Mouse (Mus musculus) splenic B cell, adult 2 months (primary cell): ENCODE measurements at regions not wholly inside any gene's neighbourhood (a gene's known extent, or its start where the extent isn't known, plus 50 kb on each side); places are given as distances from the start of the nearest gene placed in this dataset.

Experiments used
- DNase-seq: peaks from one replicate; pipeline ENCODE4 v3.0.0-alpha.2; 2011; ENCODE audit warnings: low read depth, low spot score
- H3K27me3 ChIP-seq: 2 replicates; pipeline ENCODE4 v1.6.1; 2012; ENCODE audit warnings: mild to moderate bottlenecking, low read length, moderate library complexity, mixed read lengths; ENCODE audit not compliant: control insufficient read depth, poor library complexity, insufficient read depth, severe bottlenecking
- H3K36me3 ChIP-seq: 2 replicates; pipeline ENCODE4 v1.6.1; 2012; ENCODE audit warnings: mild to moderate bottlenecking, low read length, moderate library complexity, mixed read lengths; ENCODE audit not compliant: control insufficient read depth, poor library complexity, insufficient read depth, severe bottlenecking

- DNase-seq, result no peak
- H3K36me3 ChIP-seq, result no peaks in the 10 kb centered on the region
- H3K27me3 ChIP-seq, result no peaks in the 10 kb centered on the region
Observed at GRCm38 (mm10) chr10:45982731-45983274, 405.2 kb downstream of the Hace1 start.

- Histone ChIP-seq H3K27me3 (no peaks in the 10 kb centered on the region), H3K36me3 (no peaks in the 10 kb centered on the region)
- DNase-seq, result no peak
Observed at GRCm38 (mm10) chr10:45983671-45984335, 406.2 kb downstream of the Hace1 start.

DNA sequence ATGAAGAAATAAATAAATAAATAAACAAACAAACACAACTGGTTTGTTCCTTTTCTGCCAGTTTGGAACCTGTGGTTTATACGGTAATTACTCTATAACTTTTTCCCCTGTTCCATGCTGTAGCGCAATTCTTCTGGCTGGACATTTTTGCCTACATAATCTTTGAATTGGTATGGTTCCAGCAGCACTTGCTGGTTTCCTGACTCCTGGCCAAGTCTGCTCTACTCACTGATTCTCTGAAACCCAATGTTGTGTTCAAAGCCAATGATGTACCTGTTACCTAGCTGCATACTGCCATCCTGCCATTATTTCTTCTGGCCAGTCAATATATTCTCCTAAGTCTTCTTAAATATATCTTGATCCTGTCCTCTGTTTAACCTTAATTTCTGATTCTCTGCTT lies 408.7 kb downstream of the Hace1 start:
- no peak for DNase-seq
- H3K36me3 ChIP-seq, result no peaks in the 10 kb centered on the region
- H3K27me3 ChIP-seq, result no peaks in the 10 kb centered on the region

- Histone ChIP-seq H3K36me3 (no peaks in the 10 kb centered on the region), H3K27me3 (no peaks in the 10 kb centered on the region)
- DNase-seq, result no peak
Observed at GRCm38 (mm10) chr10:46006319-46006718, 428.7 kb downstream of the Hace1 start.

- Histone ChIP-seq H3K27me3 (no peaks in the 10 kb centered on the region), H3K36me3 (no peaks in the 10 kb centered on the region)
- DNase-seq, result peak; percentile 22
Observed at GRCm38 (mm10) chr10:46011916-46012596, 434.4 kb downstream of the Hace1 start.

- Histone ChIP-seq H3K27me3 (no peaks in the 10 kb centered on the region), H3K36me3 (no peaks in the 10 kb centered on the region)
- no peak for DNase-seq
Observed at GRCm38 (mm10) chr10:46012599-46012998, 435.0 kb downstream of the Hace1 start.

DNA sequence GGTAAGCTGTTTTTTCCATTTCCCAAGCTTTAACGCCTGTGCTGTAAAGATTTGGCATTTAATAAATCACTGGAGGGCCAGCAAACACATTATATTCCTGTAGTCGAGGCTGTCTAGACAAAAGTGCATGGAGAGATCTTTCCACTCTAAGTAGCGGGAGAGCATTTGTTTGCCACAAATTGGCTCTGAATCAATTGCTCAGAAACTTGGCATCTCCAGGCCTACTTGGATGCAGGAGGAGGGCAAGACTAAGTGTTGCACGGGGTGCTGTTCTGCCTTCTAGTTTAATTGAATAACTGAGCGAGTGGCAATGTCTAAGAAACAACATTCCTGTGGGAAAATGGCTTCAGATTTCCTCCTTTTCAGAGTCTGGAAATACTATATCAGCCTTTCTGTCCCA lies 438.7 kb downstream of the Hace1 start:
- H3K36me3 ChIP-seq, result no peaks in the 10 kb centered on the region
- no peak for DNase-seq

GRCm38 (mm10) chr10:46045474-46046093 lies 468.0 kb downstream of the Hace1 start:
- DNase-seq, result no peak
- no peaks in the 10 kb centered on the region for H3K27me3 ChIP-seq
- no peaks in the 10 kb centered on the region for H3K36me3 ChIP-seq

More for the DNA sequence above, 438.7 kb downstream of the Hace1 start:
- no peaks in the 10 kb centered on the region for H3K27me3 ChIP-seq

DNA sequence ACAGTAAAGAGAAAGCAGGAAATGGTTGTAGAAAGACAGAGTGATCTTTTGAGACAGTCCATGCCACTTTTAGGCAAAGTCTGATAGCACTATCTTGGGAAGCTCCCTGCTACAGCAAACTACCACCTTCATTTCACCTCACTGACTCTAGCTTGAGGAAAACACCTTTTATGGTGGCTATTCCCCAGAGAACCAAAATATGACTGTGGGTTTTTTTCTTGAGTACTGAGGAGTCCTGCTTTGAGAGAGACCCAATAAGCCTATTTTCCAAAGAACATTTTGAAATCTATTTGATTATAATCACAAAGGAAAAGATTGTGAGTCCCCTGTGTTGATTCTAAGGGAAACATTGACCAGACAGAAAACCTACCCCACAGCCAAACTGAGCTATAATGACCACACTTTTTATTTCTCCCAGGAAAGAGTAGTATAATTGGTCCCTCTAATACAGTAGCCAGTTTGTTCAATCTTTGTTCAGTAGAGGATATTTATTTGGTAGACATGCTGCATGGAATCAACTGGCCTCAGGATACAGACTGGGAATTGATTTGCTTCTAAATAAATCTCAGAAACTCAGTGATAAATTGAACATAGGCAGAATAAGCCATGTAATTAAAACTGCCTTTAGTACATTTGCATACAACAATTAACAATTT lies 468.6 kb downstream of the Hace1 start:
- H3K27me3 ChIP-seq, result no peaks in the 10 kb centered on the region
- H3K36me3 ChIP-seq, result no peaks in the 10 kb centered on the region
- DNase-seq, result no peak

DNA sequence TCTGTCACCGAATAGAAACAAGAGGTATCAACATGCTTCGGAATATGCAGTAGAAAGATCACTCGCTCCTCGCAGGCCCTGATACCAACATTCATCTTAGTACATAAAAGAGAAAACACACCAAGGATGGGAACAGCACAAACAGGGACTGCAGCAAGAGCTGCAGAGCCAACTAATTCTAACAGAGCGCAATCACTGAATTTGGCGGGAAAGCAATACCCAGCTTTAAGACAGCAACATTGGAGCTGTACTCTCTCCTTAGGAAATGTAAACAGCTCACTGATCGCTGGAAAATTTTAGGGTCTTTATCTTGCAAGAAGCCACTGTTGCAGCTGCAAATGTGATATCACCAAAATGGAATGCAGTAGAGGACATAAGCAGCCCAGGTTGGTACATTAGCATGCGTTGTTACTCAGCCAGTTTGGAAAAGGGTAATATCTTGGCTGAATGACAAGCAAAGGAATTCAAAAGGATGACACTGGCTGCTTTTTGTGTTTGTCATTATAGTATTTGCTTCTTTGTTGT lies 469.3 kb downstream of the Hace1 start:
- no peak for DNase-seq
- no peaks in the 10 kb centered on the region for H3K27me3 ChIP-seq
- no peaks in the 10 kb centered on the region for H3K36me3 ChIP-seq

DNA sequence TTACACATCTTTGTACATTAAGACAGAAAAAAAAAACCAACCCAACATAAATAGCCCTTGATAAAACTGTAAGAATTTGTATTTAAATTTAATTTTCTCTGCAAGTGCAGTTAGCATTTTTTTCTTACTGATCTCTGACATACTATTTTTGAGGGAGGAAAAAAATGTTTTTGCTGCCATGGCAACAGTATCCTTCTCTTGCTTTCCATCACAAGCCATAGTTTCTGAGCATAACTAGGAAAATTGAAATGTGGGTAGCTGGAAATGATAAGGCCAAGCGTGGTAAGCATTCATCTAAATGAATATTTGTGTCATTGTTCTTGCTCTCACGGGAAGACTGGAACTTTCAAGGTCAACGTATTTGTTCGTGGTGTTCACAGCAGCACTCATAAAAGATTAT lies 470.0 kb downstream of the Hace1 start:
- Histone ChIP-seq H3K27me3 (no peaks in the 10 kb centered on the region), H3K36me3 (no peaks in the 10 kb centered on the region)

GRCm38 (mm10) chr10:46057362-46058198 lies 480.0 kb downstream of the Hace1 start:
- no peaks in the 10 kb centered on the region for H3K27me3 ChIP-seq
- peak; percentile 20 for DNase-seq
- H3K36me3 ChIP-seq, result no peaks in the 10 kb centered on the region

More for the DNA sequence above, 470.0 kb downstream of the Hace1 start:
- no peak for DNase-seq

DNA sequence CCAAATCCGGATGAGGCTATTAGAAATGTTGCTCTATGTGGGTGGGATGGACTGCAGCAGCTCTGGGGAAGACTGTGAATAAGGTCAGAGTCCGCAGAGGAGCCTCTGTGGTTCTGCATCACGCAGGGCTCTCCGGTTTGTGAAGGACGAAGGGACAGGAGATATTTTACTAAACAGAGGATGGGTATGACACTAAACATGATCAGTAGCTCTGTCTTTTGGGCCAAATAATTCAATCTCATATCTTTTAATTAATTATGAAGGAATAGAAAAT lies 480.5 kb downstream of the Hace1 start:
- no peaks in the 10 kb centered on the region for H3K27me3 ChIP-seq
- DNase-seq, result no peak

DNA sequence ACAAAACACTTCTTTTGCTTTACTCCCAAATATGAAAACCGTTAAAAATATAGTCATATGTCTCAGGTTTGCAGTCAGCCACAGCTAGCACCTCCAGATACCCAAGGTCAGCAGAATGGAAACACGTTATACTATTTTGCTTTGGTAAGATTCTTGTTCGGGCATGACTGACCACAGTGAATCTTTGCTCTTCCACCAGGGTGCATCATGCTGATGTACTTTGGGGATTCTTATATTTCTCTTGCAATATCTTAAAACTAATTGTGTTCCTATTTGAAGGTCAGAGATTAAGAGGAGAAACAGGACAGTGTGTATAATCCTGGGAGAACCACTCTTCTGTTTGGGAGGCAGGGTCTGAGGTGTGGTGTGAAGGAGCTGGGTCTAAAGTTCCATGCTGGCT lies 481.7 kb downstream of the Hace1 start:
- Histone ChIP-seq H3K27me3 (no peaks in the 10 kb centered on the region), H3K36me3 (no peaks in the 10 kb centered on the region)
- no peak for DNase-seq

More for the DNA sequence above, 480.5 kb downstream of the Hace1 start:
- H3K36me3 ChIP-seq, result no peaks in the 10 kb centered on the region
